Mouse (Mus musculus) monocyte, adult 5-6 weeks (primary cell): ENCODE data around the gene Ahcyl2. TPM values are rescaled to one million over a fixed set of nuclear protein-coding genes. Genes with fewer than 3 reads are reported as not detected.

Experiments used
- ATAC-seq: fragments of 153-309, 156-312 bp; replicated peaks from 2 replicates; pipeline ENCODE4 v1.8.0; 2017; ENCODE audit warnings: mild to moderate bottlenecking; ENCODE audit not compliant: low TSS enrichment, insufficient number of reproducible peaks, severe bottlenecking, poor library complexity, low FRiP score
- total RNA-seq: library from RNA; stranded (forward); fragments of 200-1000, 200-491, 200-594 nt; gene quantifications from 3 replicates; pipeline ENCODE4 v1.2.3, GENCODE M21; 2017

Ahcyl2 gene
- total RNA-seq, 1 experiment from 2014 or later: 43.7 TPM

GRCm38 (mm10) chr6:29837579-29837978 is 69.8 kb downstream of the Ahcyl2 start:
- no peak for ATAC-seq

GRCm38 (mm10) chr6:29838531-29838930 is 70.7 kb downstream of the Ahcyl2 start:
- ATAC-seq: peak; percentile 31; the same call in 1 of the 2 replicates

GRCm38 (mm10) chr6:29840008-29840407 is 72.2 kb downstream of the Ahcyl2 start:
- no peak for ATAC-seq

GRCm38 (mm10) chr6:29841461-29841860 is 73.7 kb downstream of the Ahcyl2 start:
- no peak for ATAC-seq

GRCm38 (mm10) chr6:29847643-29848166 is 79.9 kb downstream of the Ahcyl2 start:
- no peak for ATAC-seq

- peak; percentile 59 for ATAC-seq
These were observed 81.0 kb downstream of the Ahcyl2 start for GRCm38 (mm10) chr6:29848808-29849207.

GRCm38 (mm10) chr6:29850096-29850495 is 82.3 kb downstream of the Ahcyl2 start:
- no peak for ATAC-seq

- ATAC-seq: no peak
These were observed 82.9 kb downstream of the Ahcyl2 start for GRCm38 (mm10) chr6:29850747-29851146.

GRCm38 (mm10) chr6:29851873-29852272 is 84.1 kb downstream of the Ahcyl2 start:
- ATAC-seq: no peak

- no peak; the same call in 1 of the 2 replicates for ATAC-seq
These were observed 85.5 kb downstream of the Ahcyl2 start for GRCm38 (mm10) chr6:29853213-29853899.

- ATAC-seq: no peak
These were observed 86.1 kb downstream of the Ahcyl2 start for GRCm38 (mm10) chr6:29853900-29854390.

GRCm38 (mm10) chr6:29858619-29859018 is 90.8 kb downstream of the Ahcyl2 start:
- no peak for ATAC-seq

GRCm38 (mm10) chr6:29859344-29859743 is 91.5 kb downstream of the Ahcyl2 start:
- no peak for ATAC-seq

- ATAC-seq: peak; percentile 73; the same call in 1 of the 2 replicates
These were observed 92.4 kb downstream of the Ahcyl2 start for GRCm38 (mm10) chr6:29860238-29860637.

GRCm38 (mm10) chr6:29864926-29865325 is 97.1 kb downstream of the Ahcyl2 start:
- no peak for ATAC-seq

GRCm38 (mm10) chr6:29866935-29867724 is 99.3 kb downstream of the Ahcyl2 start:
- ATAC-seq: no peak

GRCm38 (mm10) chr6:29868341-29868895 is 100.6 kb downstream of the Ahcyl2 start:
- no peak for ATAC-seq

- ATAC-seq: no peak
These were observed 105.8 kb downstream of the Ahcyl2 start for GRCm38 (mm10) chr6:29873654-29874053.

GRCm38 (mm10) chr6:29875576-29875975 is 107.8 kb downstream of the Ahcyl2 start:
- ATAC-seq: no peak
